Mouse (Mus musculus): ENCODE data around the gene Abhd5. TPM values are rescaled to one million over a fixed set of nuclear protein-coding genes. Genes with fewer than 3 reads are reported as not detected.
"Not testable (repeated sequence)": the region's sequence is repeated elsewhere in the genome, so short reads cannot be mapped to it uniquely, and the experiment has no call there.

Abhd5 gene
- 21.2 and 21.5 TPM in 2 replicates for polyA plus RNA-seq (2015; fragmentation: Nextera tagmentation; extraction: Ambion mirVana)

GRCm38 (mm10) chr9:122351303-122352024 is at the start of gene Abhd5:
TSS of gene Abhd5 (plus strand) at chr9:122351608.
- Histone ChIP-seq H3K4me2 (peak within 1 kb of the TSS; percentile 65), H3K9me3 (no peaks in the 10 kb centered on the region), H3K4me1 (replicated peaks) (peaks cover 8% of the 10 kb centered on the region), H3K4me3 (peak within 1 kb of the TSS; percentile 71), H3K27ac (peak within 1 kb of the TSS; percentile 84), H3K27me3 (0 out of 2 replicates have a peak, but pooled peaks cover 2% of the 10 kb centered on the region), H3K9ac (peak within 1 kb of the TSS; percentile 80), H3K36me3 (no peaks in the 10 kb centered on the region)
- WGBS, result under 1% methylated on average over 79 of the region's 84 CpGs
- peak; percentile 97 for ATAC-seq (ENCODE audit: low FRiP score)

GRCm38 (mm10) chr9:122305302-122305701 is 46.1 kb upstream of the Abhd5 start:
- H3K4me3 ChIP-seq, result no peak overlapping the region
- H3K4me2 ChIP-seq, result no peak overlapping the region
- H3K9me3 ChIP-seq, result no peaks in the 10 kb centered on the region
- H3K27me3 ChIP-seq, result 0 out of 2 replicates have a peak, but pooled peaks cover 6% of the 10 kb centered on the region
- H3K4me1 ChIP-seq (replicated peaks), result no peaks in the 10 kb centered on the region
- no peak overlapping the region for H3K9ac ChIP-seq
- H3K27ac ChIP-seq, result no peak overlapping the region
- 80% methylated on average over 3 of the region's 3 CpGs for whole genome bisulfite sequencing
- ATAC-seq (ENCODE audit: low FRiP score), result no peak
- no peaks in the 10 kb centered on the region for H3K36me3 ChIP-seq

- Histone ChIP-seq H3K27me3 (0 out of 2 replicates have a peak, but pooled peaks cover 9% of the 10 kb centered on the region), H3K9ac (peak overlapping the region; percentile 47; the same call in 1 of the 2 replicates), H3K4me1 (replicated peaks) (no peaks in the 10 kb centered on the region; the same call in 1 of the 2 replicates), H3K4me3 (no peak overlapping the region), H3K27ac (no peak overlapping the region), H3K36me3 (no peaks in the 10 kb centered on the region), H3K4me2 (no peak overlapping the region), H3K9me3 (no peaks in the 10 kb centered on the region)
- ATAC-seq (ENCODE audit: low FRiP score), result no peak
- WGBS, result 79% methylated on average over 14 of the region's 14 CpGs
These were observed 42.1 kb upstream of the Abhd5 start for GRCm38 (mm10) chr9:122309013-122309980.

GRCm38 (mm10) chr9:122310613-122311049 is 40.8 kb upstream of the Abhd5 start:
- no peaks in the 10 kb centered on the region for H3K9me3 ChIP-seq
- no peaks in the 10 kb centered on the region for H3K36me3 ChIP-seq
- H3K9ac ChIP-seq, result peak overlapping the region; percentile 59; the same call in 1 of the 2 replicates
- 0 out of 2 replicates have a peak, but pooled peaks cover 9% of the 10 kb centered on the region for H3K27me3 ChIP-seq
- peak; percentile 88 for ATAC-seq (ENCODE audit: low FRiP score)
- peak overlapping the region; percentile 62 for H3K27ac ChIP-seq
- peak overlapping the region; percentile 54 for H3K4me2 ChIP-seq
- WGBS, result 11% methylated on average over 18 of the region's 19 CpGs
- H3K4me3 ChIP-seq, result peak overlapping the region; percentile 37
- H3K4me1 ChIP-seq (replicated peaks), result no peaks in the 10 kb centered on the region; the same call in 1 of the 2 replicates

GRCm38 (mm10) chr9:122311051-122311760 is 40.2 kb upstream of the Abhd5 start:
- peak overlapping the region; percentile 37 for H3K4me3 ChIP-seq
- H3K9ac ChIP-seq, result peak overlapping the region; percentile 59; the same call in 1 of the 2 replicates
- peak; percentile 10; the same call in 1 of the 2 replicates for ATAC-seq (ENCODE audit: low FRiP score)
- peak overlapping the region; percentile 54 for H3K4me2 ChIP-seq
- no peaks in the 10 kb centered on the region; the same call in 1 of the 2 replicates for H3K4me1 ChIP-seq (replicated peaks)
- no peaks in the 10 kb centered on the region for H3K9me3 ChIP-seq
- H3K27me3 ChIP-seq, result 0 out of 2 replicates have a peak, but pooled peaks cover 9% of the 10 kb centered on the region
- H3K27ac ChIP-seq, result peak overlapping the region; percentile 62
- no peaks in the 10 kb centered on the region for H3K36me3 ChIP-seq
- WGBS, result 75% methylated on average over 7 of the region's 7 CpGs

- no peaks in the 10 kb centered on the region; the same call in 1 of the 2 replicates for H3K4me1 ChIP-seq (replicated peaks)
- H3K9ac ChIP-seq, result no peak overlapping the region
- no peak overlapping the region for H3K27ac ChIP-seq
- H3K36me3 ChIP-seq, result no peaks in the 10 kb centered on the region
- 90% methylated on average over 7 of the region's 7 CpGs for WGBS
- ATAC-seq (ENCODE audit: low FRiP score), result no peak
- no peak overlapping the region for H3K4me3 ChIP-seq
- no peak overlapping the region for H3K4me2 ChIP-seq
- 0 out of 2 replicates have a peak, but pooled peaks cover 9% of the 10 kb centered on the region for H3K27me3 ChIP-seq
- no peaks in the 10 kb centered on the region for H3K9me3 ChIP-seq
These were observed 39.0 kb upstream of the Abhd5 start for GRCm38 (mm10) chr9:122312296-122312990.

- not testable (repeated sequence) for H3K36me3 ChIP-seq; H3K4me3 ChIP-seq; H3K9ac ChIP-seq; H3K4me1 ChIP-seq (replicated peaks); H3K9me3 ChIP-seq; H3K27me3 ChIP-seq; H3K4me2 ChIP-seq; ATAC-seq (ENCODE audit: low FRiP score); H3K27ac ChIP-seq
- 77% methylated on average over 1 of the region's 1 CpGs for WGBS
These were observed 38.3 kb upstream of the Abhd5 start for GRCm38 (mm10) chr9:122313128-122313527.

- no peak overlapping the region for H3K4me3 ChIP-seq
- H3K9me3 ChIP-seq, result no peaks in the 10 kb centered on the region
- 94% methylated on average over 6 of the region's 6 CpGs for WGBS
- no peaks in the 10 kb centered on the region for H3K36me3 ChIP-seq
- no peak overlapping the region for H3K9ac ChIP-seq
- H3K27me3 ChIP-seq, result 0 out of 2 replicates have a peak, but pooled peaks cover 7% of the 10 kb centered on the region
- no peak overlapping the region for H3K4me2 ChIP-seq
- H3K27ac ChIP-seq, result no peak overlapping the region
- ATAC-seq (ENCODE audit: low FRiP score), result no peak
- H3K4me1 ChIP-seq (replicated peaks), result no peaks in the 10 kb centered on the region; the same call in 1 of the 2 replicates
These were observed 37.0 kb upstream of the Abhd5 start for GRCm38 (mm10) chr9:122314386-122314785.

- H3K36me3 ChIP-seq, result no peaks in the 10 kb centered on the region
- no peak overlapping the region for H3K4me2 ChIP-seq
- H3K4me3 ChIP-seq, result no peak overlapping the region
- 50% methylated on average over 4 of the region's 4 CpGs for WGBS
- H3K27me3 ChIP-seq, result 0 out of 2 replicates have a peak, but pooled peaks cover 4% of the 10 kb centered on the region
- ATAC-seq (ENCODE audit: low FRiP score), result no peak
- H3K9ac ChIP-seq, result no peak overlapping the region
- H3K4me1 ChIP-seq (replicated peaks), result no peaks in the 10 kb centered on the region; the same call in 1 of the 2 replicates
- H3K27ac ChIP-seq, result no peak overlapping the region
- no peaks in the 10 kb centered on the region for H3K9me3 ChIP-seq
These were observed 36.5 kb upstream of the Abhd5 start for GRCm38 (mm10) chr9:122314942-122315341.

GRCm38 (mm10) chr9:122315501-122315900 is 35.9 kb upstream of the Abhd5 start:
- H3K4me1 ChIP-seq (replicated peaks), result no peaks in the 10 kb centered on the region; the same call in 1 of the 2 replicates
- ATAC-seq (ENCODE audit: low FRiP score), result no peak
- H3K27ac ChIP-seq, result no peak overlapping the region
- H3K4me3 ChIP-seq, result no peak overlapping the region
- no peaks in the 10 kb centered on the region for H3K9me3 ChIP-seq
- no peak overlapping the region for H3K9ac ChIP-seq
- H3K4me2 ChIP-seq, result no peak overlapping the region
- WGBS, result 43% methylated on average over 11 of the region's 11 CpGs
- no peaks in the 10 kb centered on the region for H3K36me3 ChIP-seq
- 0 out of 2 replicates have a peak, but pooled peaks cover 4% of the 10 kb centered on the region for H3K27me3 ChIP-seq

GRCm38 (mm10) chr9:122316562-122316961 is 34.8 kb upstream of the Abhd5 start:
- H3K36me3 ChIP-seq, result no peaks in the 10 kb centered on the region
- H3K4me3 ChIP-seq, result no peak overlapping the region
- no peaks in the 10 kb centered on the region for H3K4me1 ChIP-seq (replicated peaks)
- H3K9me3 ChIP-seq, result no peaks in the 10 kb centered on the region
- WGBS, result 96% methylated on average over 7 of the region's 7 CpGs
- ATAC-seq (ENCODE audit: low FRiP score), result no peak
- no peak overlapping the region for H3K9ac ChIP-seq
- no peak overlapping the region for H3K27ac ChIP-seq
- H3K27me3 ChIP-seq, result 0 out of 2 replicates have a peak, but pooled peaks cover 4% of the 10 kb centered on the region
- H3K4me2 ChIP-seq, result no peak overlapping the region
